Mouse (Mus musculus) embryo, embryonic 10 days (tissue): ENCODE results near the gene Oxgr1.

Source experiments
- DNase-seq: peaks from one replicate; pipeline ENCODE4 v3.0.0-alpha.2; 2015; ENCODE audit warnings: low spot score

The Oxgr1 gene

GRCm38 (mm10) chr14:119980698-119981235 lies 61.5 kb downstream of the Oxgr1 start:
- DNase-seq, result no peak
